Mouse (Mus musculus): Measurements from ENCODE around the gene Nol9. TPM values are rescaled to one million over a fixed set of nuclear protein-coding genes. Genes with fewer than 3 reads are reported as not detected.

The Nol9 gene
- total and polyA plus RNA-seq, 3 experiments = 34.2 to 63.5 (median 47.5) TPM

DNA sequence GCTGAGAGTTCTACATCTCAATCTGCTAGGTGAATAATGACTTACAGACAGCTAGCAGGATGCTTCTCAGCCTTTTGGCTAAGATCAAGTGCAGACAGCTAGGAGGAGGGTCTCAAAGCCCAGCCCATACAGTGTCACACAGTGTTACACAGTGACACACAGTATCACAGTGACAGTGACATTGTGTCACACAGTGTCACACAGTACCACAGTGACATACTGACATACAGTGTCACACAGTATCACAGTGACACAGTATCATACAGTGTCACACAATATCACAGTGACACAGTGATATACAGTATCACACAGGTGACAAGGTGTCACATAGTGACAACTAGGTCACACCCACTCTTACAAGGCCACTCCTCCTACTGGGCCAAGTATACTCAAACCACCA is 28.2 kb downstream of the Nol9 start:
- no peaks in the 10 kb centered on the region for H3K9me3 ChIP-seq (replicated peaks)
- no peak for TF ChIP-seq CTCF (IDR thresholded peaks at IDR 0.05; ENCODE audit: low read depth, low read length)
- TF ChIP-seq TAL1 (conservative IDR thresholded peaks at IDR 0.05; ENCODE audit: low read depth, low read length) = no peak
- TF ChIP-seq POLR2AphosphoS5 (IDR thresholded peaks at IDR 0.05; ENCODE audit: insufficient replicate concordance, low read depth, low read length) = no peak
- TF ChIP-seq GATA2 (IDR thresholded peaks at IDR 0.05; ENCODE audit: borderline replicate concordance, low read depth, low read length) = no peak
- no peak for TF ChIP-seq GATA1 (IDR thresholded peaks at IDR 0.05; ENCODE audit: borderline replicate concordance, low read length)
- peak overlapping the region; percentile 11; the same call in 1 of the 2 replicates for H3K4me3 ChIP-seq (ENCODE audit: low read depth, low read length)
- peaks cover 33% of the 10 kb centered on the region for H3K27me3 ChIP-seq (ENCODE audit: insufficient read depth, low read length)
- no peak for ATAC-seq (ENCODE audit: extremely low read depth, insufficient number of reproducible peaks, low FRiP score, poor library complexity, severe bottlenecking)
- peaks cover 10% of the 10 kb centered on the region for H3K4me1 ChIP-seq (ENCODE audit: insufficient read depth, low read depth, low read length)
- DNase-seq (ENCODE audit: low spot score) = no peak
- peaks cover 10% of the 10 kb centered on the region for H3K36me3 ChIP-seq (replicated peaks)

DNA sequence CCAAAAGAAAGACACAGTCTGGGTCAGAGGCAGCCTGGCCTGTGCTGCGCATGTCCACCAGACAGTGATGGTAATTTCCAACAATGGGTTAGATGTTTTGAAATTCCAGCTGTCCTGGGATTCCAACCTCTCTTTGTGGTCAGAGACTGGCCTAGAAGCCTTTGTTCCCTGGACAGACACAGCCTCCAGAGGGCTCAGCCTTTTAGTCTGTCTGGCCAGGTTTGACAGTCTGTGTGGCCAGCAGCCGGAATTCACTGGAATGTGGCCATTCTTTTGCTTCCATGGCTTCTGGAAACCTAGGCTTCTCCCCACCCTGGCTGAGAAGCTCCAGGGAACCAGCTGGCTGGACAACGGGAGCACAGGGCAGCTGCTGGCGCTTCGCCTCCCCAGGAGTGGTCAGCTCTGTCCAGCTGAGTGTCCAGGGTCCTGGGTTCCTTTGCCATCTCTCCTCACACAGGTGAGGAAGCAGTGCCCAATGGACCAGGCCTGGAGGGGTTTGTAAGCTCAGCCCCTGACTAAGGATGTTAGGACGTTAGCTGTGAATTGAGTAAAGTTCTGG is 29.1 kb downstream of the Nol9 start:
- H3K27me3 ChIP-seq (ENCODE audit: insufficient read depth, low read length) = peaks cover 39% of the 10 kb centered on the region
- no peak for TF ChIP-seq TAL1 (conservative IDR thresholded peaks at IDR 0.05; ENCODE audit: low read depth, low read length)
- no peak for TF ChIP-seq CTCF (IDR thresholded peaks at IDR 0.05; ENCODE audit: low read depth, low read length)
- TF ChIP-seq GATA2 (IDR thresholded peaks at IDR 0.05; ENCODE audit: borderline replicate concordance, low read depth, low read length) = no peak
- no peak for TF ChIP-seq POLR2AphosphoS5 (IDR thresholded peaks at IDR 0.05; ENCODE audit: insufficient replicate concordance, low read depth, low read length)
- TF ChIP-seq GATA1 (IDR thresholded peaks at IDR 0.05; ENCODE audit: borderline replicate concordance, low read length) = no peak
- H3K9me3 ChIP-seq (replicated peaks) = no peaks in the 10 kb centered on the region
- H3K4me3 ChIP-seq (ENCODE audit: low read depth, low read length) = no peak overlapping the region
- DNase-seq (ENCODE audit: low spot score) = no peak
- peaks cover 10% of the 10 kb centered on the region for H3K4me1 ChIP-seq (ENCODE audit: insufficient read depth, low read depth, low read length)
- peaks cover under 1% of the 10 kb centered on the region for H3K36me3 ChIP-seq (replicated peaks)
- no peak for ATAC-seq (ENCODE audit: extremely low read depth, insufficient number of reproducible peaks, low FRiP score, poor library complexity, severe bottlenecking)

DNA sequence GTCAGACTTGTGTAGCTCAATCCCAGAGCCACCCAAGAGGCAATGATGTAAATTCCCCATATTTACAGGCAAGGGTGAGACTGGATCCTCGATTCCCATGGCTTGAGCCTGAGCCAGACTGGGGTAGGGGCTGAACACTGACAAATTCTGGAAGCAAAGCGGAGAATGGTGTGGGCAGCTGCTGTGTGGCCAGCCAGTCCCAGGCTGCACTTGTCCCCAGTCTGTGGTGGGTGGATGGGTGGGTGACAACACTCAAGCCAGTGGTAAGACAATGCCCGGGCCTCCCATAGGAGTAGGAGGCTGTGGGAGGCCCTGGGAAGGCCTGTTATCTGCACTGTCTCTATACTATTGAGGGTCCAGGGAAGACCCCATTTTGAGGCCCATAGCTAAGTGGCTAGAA is 30.1 kb downstream of the Nol9 start:
- TF ChIP-seq GATA2 (IDR thresholded peaks at IDR 0.05; ENCODE audit: borderline replicate concordance, low read depth, low read length) (no peak), TAL1 (conservative IDR thresholded peaks at IDR 0.05; ENCODE audit: low read depth, low read length) (no peak), POLR2AphosphoS5 (IDR thresholded peaks at IDR 0.05; ENCODE audit: insufficient replicate concordance, low read depth, low read length) (no peak), GATA1 (IDR thresholded peaks at IDR 0.05; ENCODE audit: borderline replicate concordance, low read length) (no peak), CTCF (IDR thresholded peaks at IDR 0.05; ENCODE audit: low read depth, low read length) (no peak)
- H3K27me3 ChIP-seq (ENCODE audit: insufficient read depth, low read length) = peaks cover 46% of the 10 kb centered on the region
- ATAC-seq (ENCODE audit: extremely low read depth, insufficient number of reproducible peaks, low FRiP score, poor library complexity, severe bottlenecking) (no peak), DNase-seq (ENCODE audit: low spot score) (no peak)
- H3K4me1 ChIP-seq (ENCODE audit: insufficient read depth, low read depth, low read length) = peaks cover 11% of the 10 kb centered on the region
- no peaks in the 10 kb centered on the region for H3K9me3 ChIP-seq (replicated peaks)
- no peak overlapping the region for H3K4me3 ChIP-seq (ENCODE audit: low read depth, low read length)
- H3K36me3 ChIP-seq (replicated peaks) = no peaks in the 10 kb centered on the region

DNA sequence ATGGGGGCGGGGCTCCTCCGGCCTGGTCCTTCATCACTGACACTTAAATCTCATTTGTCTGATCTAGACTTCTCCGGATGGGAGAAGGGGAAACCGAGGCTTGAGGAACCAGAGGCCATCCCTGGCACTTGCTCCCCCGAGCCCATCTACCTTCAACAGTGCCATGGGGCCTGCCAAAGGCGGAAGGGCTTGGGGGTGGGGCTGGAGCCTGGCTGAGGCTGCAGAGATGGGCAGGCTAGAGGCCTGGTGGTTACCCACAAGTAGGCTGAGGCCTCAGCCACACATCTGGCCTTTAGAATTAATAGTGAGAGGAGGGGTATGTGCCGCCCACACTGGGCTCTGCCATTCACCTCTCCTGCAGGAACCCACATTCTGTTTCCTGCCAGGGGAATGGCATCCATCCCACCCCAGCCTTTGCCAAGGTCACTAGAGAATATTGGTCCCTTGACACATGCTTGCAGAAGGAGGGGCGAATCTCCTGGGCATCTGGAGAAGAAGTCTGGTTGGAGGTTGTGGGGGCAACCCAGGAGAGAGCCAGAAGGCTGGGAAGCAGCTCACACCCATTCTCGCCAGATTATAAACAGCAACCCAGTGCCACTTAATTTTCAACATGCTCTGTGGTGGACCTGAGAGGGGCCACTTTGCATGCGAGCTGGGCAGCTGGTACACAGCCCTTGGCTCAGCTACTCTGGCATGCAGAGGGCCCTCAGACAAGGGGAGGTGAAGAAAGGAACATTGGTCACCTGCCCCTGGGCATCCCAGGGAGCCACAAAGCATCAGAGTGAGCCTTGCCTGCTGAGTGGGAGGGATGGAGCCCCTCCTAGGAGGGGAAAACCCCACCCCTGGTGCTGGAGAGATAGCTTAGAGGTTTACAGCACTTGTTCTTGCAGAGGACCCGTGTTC is 31.6 kb downstream of the Nol9 start:
- H3K4me1 ChIP-seq (ENCODE audit: insufficient read depth, low read depth, low read length) = peaks cover 11% of the 10 kb centered on the region
- no peaks in the 10 kb centered on the region for H3K9me3 ChIP-seq (replicated peaks)
- DNase-seq (ENCODE audit: low spot score) (no peak), ATAC-seq (ENCODE audit: extremely low read depth, insufficient number of reproducible peaks, low FRiP score, poor library complexity, severe bottlenecking) (no peak)
- H3K36me3 ChIP-seq (replicated peaks) = no peaks in the 10 kb centered on the region
- no peak overlapping the region for H3K4me3 ChIP-seq (ENCODE audit: low read depth, low read length)
- peaks cover 58% of the 10 kb centered on the region for H3K27me3 ChIP-seq (ENCODE audit: insufficient read depth, low read length)
- TF ChIP-seq CTCF (IDR thresholded peaks at IDR 0.05; ENCODE audit: low read depth, low read length) = no peak
- no peak for TF ChIP-seq GATA1 (IDR thresholded peaks at IDR 0.05; ENCODE audit: borderline replicate concordance, low read length)
- no peak for TF ChIP-seq GATA2 (IDR thresholded peaks at IDR 0.05; ENCODE audit: borderline replicate concordance, low read depth, low read length)

DNA sequence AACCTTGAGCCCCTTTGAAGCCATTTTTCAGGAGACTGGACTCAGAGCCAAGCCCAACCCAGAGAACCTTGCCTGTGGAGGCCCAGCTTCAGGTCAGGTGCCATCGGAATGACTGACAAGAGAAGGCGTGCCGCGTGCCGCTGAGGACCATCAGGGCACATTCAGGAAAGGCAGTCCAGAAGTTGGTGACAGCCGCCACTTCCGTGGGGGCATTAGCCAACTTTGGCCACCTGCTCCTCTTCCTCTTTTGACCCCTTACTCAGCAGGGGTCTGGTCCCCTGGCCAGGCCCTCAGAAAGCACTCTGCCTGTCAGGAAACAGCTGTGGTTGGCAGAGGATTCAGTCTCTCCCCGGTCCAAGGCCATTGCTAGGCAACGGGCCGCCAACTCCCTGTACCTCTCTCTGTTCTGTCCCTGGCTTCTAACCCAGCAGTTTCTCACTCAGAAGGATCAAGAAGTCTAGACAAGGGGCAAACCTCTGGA is 33.0 kb downstream of the Nol9 start, which contains the start of gene Plekhg5:
Gene Plekhg5 (plus strand): TSS at position 378 of the 481 bp plus-strand sequence.
- H3K27me3 ChIP-seq (ENCODE audit: insufficient read depth, low read length) = peaks cover 72% of the 10 kb centered on the region
- DNase-seq (ENCODE audit: low spot score) (no peak), ATAC-seq (ENCODE audit: extremely low read depth, insufficient number of reproducible peaks, low FRiP score, poor library complexity, severe bottlenecking) (no peak)
- H3K36me3 ChIP-seq (replicated peaks) = no peaks in the 10 kb centered on the region
- H3K9me3 ChIP-seq (replicated peaks) = no peaks in the 10 kb centered on the region
- peaks cover 11% of the 10 kb centered on the region for H3K4me1 ChIP-seq (ENCODE audit: insufficient read depth, low read depth, low read length)
- H3K4me3 ChIP-seq (ENCODE audit: low read depth, low read length) = no peak within 1 kb of the TSS
- no peak for TF ChIP-seq CTCF (IDR thresholded peaks at IDR 0.05; ENCODE audit: low read depth, low read length)
- TF ChIP-seq GATA2 (IDR thresholded peaks at IDR 0.05; ENCODE audit: borderline replicate concordance, low read depth, low read length) = no peak
- TF ChIP-seq POLR2AphosphoS5 (IDR thresholded peaks at IDR 0.05; ENCODE audit: insufficient replicate concordance, low read depth, low read length) = no peak
- TF ChIP-seq TAL1 (conservative IDR thresholded peaks at IDR 0.05; ENCODE audit: low read depth, low read length) = no peak
- TF ChIP-seq GATA1 (IDR thresholded peaks at IDR 0.05; ENCODE audit: borderline replicate concordance, low read length) = no peak

DNA sequence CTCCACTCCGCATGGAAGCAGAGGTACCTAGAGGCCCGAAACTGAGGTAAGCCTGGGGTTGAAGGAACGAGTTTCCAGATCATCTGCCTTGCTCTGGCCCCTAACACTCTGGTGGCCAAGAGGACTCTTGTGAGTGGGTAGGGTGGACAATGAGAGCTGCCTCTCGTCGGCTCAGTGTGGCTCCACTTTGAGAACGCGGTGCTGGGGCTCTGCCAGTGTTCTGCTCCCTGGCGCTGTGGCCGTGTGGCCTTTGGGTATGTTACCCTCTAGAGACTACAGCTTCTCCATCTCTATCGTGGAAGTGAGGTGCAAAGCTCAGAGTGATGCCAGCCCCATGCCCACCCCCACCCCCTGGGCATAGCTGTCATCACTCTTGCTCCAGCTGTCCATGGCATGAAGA is 33.5 kb downstream of the Nol9 start:
- Histone ChIP-seq H3K4me1 (ENCODE audit: insufficient read depth, low read depth, low read length) (peaks cover 8% of the 10 kb centered on the region; the same call in 1 of the 2 replicates), H3K9me3 (replicated peaks) (no peaks in the 10 kb centered on the region), H3K36me3 (replicated peaks) (no peaks in the 10 kb centered on the region), H3K4me3 (ENCODE audit: low read depth, low read length) (no peak overlapping the region), H3K27me3 (ENCODE audit: insufficient read depth, low read length) (peaks cover 77% of the 10 kb centered on the region)
- no peak for TF ChIP-seq TAL1 (conservative IDR thresholded peaks at IDR 0.05; ENCODE audit: low read depth, low read length)
- TF ChIP-seq GATA1 (IDR thresholded peaks at IDR 0.05; ENCODE audit: borderline replicate concordance, low read length) = no peak
- TF ChIP-seq GATA2 (IDR thresholded peaks at IDR 0.05; ENCODE audit: borderline replicate concordance, low read depth, low read length) = no peak
- no peak for TF ChIP-seq CTCF (IDR thresholded peaks at IDR 0.05; ENCODE audit: low read depth, low read length)
- no peak for TF ChIP-seq POLR2AphosphoS5 (IDR thresholded peaks at IDR 0.05; ENCODE audit: insufficient replicate concordance, low read depth, low read length)
- DNase-seq (ENCODE audit: low spot score) = no peak
- ATAC-seq (ENCODE audit: extremely low read depth, insufficient number of reproducible peaks, low FRiP score, poor library complexity, severe bottlenecking) = no peak
